Mouse (Mus musculus) bone marrow, adult 2 months (tissue): Measurements from ENCODE around the gene Bckdhb.

ENCODE experiments used
- CTCF ChIP-seq: fragments of 200-500 bp; IDR thresholded peaks from 2 replicates; pipeline ENCODE4 v1.5.1; 2011; ENCODE audit warnings: low read length, control low read depth; ENCODE audit not compliant: control insufficient read depth, insufficient read depth
- POLR2A ChIP-seq: fragments of 200-500 bp; IDR thresholded peaks from 2 replicates; pipeline ENCODE4 v1.6.1; 2011; ENCODE audit warnings: low read depth, mild to moderate bottlenecking, control low read depth, low read length, borderline replicate concordance; ENCODE audit not compliant: control insufficient read depth

- TF ChIP-seq CTCF = no peak
- no peak for TF ChIP-seq POLR2A
These were observed 121.4 kb downstream of the Bckdhb start for GRCm38 (mm10) chr9:84046334-84046733.
